Mouse (Mus musculus) cerebellum, postnatal 14 days (tissue): ENCODE measurements around the gene Cend1.
"Not testable (repeated sequence)": the region's sequence is repeated elsewhere in the genome, so short reads cannot be mapped to it uniquely, and the experiment has no call there.

Experiments used
- DNase-seq, 2 experiments: peaks; one replicate each; pipeline ENCODE4 v3.0.0; 2021; ENCODE audit warnings: mixed read lengths in 2 of 2

The Cend1 gene

GRCm38 (mm10) chr7:141464603-141465201 lies 35.4 kb upstream of the Cend1 start:
- peak; percentile 28 to 37 for DNase-seq

- DNase-seq = peak; percentile 18 to 42
Measured at GRCm38 (mm10) chr7:141463824-141464602, 34.7 kb upstream of the Cend1 start.

GRCm38 (mm10) chr7:141462333-141462821 lies 33.1 kb upstream of the Cend1 start:
- peak; percentile 22 to 42 for DNase-seq

GRCm38 (mm10) chr7:141461521-141462332 lies 32.4 kb upstream of the Cend1 start:
- peak; percentile 18 to 27 for DNase-seq

GRCm38 (mm10) chr7:141460391-141461113 lies 31.3 kb upstream of the Cend1 start, which contains the start of gene Cracr2b:
TSS of gene Cracr2b (plus strand) at chr7:141461094.
- DNase-seq = peak; percentile 22 to 36

- DNase-seq = peak in 1 of 2 experiments; percentile 15
Measured at GRCm38 (mm10) chr7:141460001-141460390, 30.7 kb upstream of the Cend1 start.

GRCm38 (mm10) chr7:141459301-141459711 lies 30.0 kb upstream of the Cend1 start:
- DNase-seq = peak; percentile 73 to 74

- no peak for DNase-seq
Measured at GRCm38 (mm10) chr7:141458661-141459060, 29.4 kb upstream of the Cend1 start.

- DNase-seq = peak; percentile 52 to 77
Measured at GRCm38 (mm10) chr7:141457986-141458660, 28.8 kb upstream of the Cend1 start.

GRCm38 (mm10) chr7:141457236-141457635 lies 27.9 kb upstream of the Cend1 start:
- DNase-seq = peak in 1 of 2 experiments; percentile 22

GRCm38 (mm10) chr7:141456739-141457138 lies 27.4 kb upstream of the Cend1 start:
- no peak for DNase-seq

- peak; percentile 65 to 70 for DNase-seq
Measured at GRCm38 (mm10) chr7:141455610-141456314, 26.5 kb upstream of the Cend1 start.

GRCm38 (mm10) chr7:141454967-141455551 lies 25.8 kb upstream of the Cend1 start, which contains the start of gene Pnpla2:
TSS of gene Pnpla2 (plus strand) at chr7:141455198.
- peak; percentile 93 to 95 for DNase-seq

- no peak for DNase-seq
Measured at GRCm38 (mm10) chr7:141453636-141454035, 24.3 kb upstream of the Cend1 start.

- DNase-seq = no peak
Measured at GRCm38 (mm10) chr7:141451928-141452327, 22.6 kb upstream of the Cend1 start.

GRCm38 (mm10) chr7:141447110-141447991 lies 18.1 kb upstream of the Cend1 start, which contains the start of gene Rplp2:
TSS of gene Rplp2 (plus strand) at chr7:141447370.
- peak; percentile 93 to 95 for DNase-seq

GRCm38 (mm10) chr7:141446374-141446773 lies 17.1 kb upstream of the Cend1 start:
- not testable (repeated sequence) for DNase-seq

- peak; percentile 19 to 25 for DNase-seq
Measured at GRCm38 (mm10) chr7:141443828-141444237, 14.5 kb upstream of the Cend1 start, which contains the start of gene Pidd1. TSS of gene Pidd1 (minus strand) at chr7:141444025.
